Mouse (Mus musculus): ENCODE results near the gene 1600014C10Rik.
A peak's percentile ranks its signal among the peaks of the same experiment; 100 is the strongest.

1600014C10Rik gene

GRCm38 (mm10) chr7:38214473-38215214, 31.6 kb downstream of the 1600014C10Rik start:
- DNase-seq (ENCODE audit: low spot score in 2 of 2), result no peak

DNA sequence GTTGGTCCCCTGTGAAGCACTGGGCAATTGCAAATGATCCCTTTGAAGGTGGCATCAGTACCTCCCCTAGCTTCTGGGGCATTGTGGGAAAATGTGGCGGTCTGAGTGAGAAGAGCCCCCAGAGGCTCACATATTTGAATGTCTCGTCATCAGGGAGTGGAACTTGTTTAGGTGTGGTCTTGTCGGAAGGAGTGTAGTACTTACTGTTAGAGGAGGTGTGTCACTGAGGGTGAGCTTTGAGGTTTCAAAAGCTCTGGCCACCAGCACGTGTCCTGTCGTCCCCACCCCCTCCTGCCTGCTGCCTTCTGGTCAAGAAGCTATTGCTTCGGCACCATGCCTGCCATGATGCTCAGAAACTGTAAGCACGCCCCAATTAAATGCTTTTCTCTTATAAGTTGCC, 32.3 kb downstream of the 1600014C10Rik start:
- DNase-seq (ENCODE audit: low spot score in 2 of 2), result no peak

DNA sequence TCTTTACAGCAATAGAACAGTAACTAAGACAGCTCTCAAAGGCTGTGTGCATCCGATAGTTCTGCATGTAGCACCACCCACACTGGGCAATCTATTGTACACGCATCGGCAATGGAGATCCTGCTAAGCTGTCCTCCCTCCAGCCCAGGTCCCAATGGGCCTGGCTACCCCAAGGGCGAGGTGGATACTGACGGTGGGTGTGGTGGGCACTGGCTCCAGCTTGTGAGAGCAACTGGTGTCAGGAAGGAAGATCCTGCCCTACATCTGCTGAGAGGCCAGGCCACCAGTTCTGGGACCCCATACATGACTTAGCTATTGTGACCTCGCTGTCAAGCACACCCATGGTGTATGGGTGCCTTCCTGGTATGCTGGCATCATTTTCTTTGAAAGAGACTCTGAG, 32.7 kb downstream of the 1600014C10Rik start:
- no peak for DNase-seq (ENCODE audit: low spot score in 2 of 2)

GRCm38 (mm10) chr7:38217417-38218171, 34.6 kb downstream of the 1600014C10Rik start:
- DNase-seq (ENCODE audit: low spot score in 2 of 2), result peak in 1 of 2 experiments; percentile 29

DNA sequence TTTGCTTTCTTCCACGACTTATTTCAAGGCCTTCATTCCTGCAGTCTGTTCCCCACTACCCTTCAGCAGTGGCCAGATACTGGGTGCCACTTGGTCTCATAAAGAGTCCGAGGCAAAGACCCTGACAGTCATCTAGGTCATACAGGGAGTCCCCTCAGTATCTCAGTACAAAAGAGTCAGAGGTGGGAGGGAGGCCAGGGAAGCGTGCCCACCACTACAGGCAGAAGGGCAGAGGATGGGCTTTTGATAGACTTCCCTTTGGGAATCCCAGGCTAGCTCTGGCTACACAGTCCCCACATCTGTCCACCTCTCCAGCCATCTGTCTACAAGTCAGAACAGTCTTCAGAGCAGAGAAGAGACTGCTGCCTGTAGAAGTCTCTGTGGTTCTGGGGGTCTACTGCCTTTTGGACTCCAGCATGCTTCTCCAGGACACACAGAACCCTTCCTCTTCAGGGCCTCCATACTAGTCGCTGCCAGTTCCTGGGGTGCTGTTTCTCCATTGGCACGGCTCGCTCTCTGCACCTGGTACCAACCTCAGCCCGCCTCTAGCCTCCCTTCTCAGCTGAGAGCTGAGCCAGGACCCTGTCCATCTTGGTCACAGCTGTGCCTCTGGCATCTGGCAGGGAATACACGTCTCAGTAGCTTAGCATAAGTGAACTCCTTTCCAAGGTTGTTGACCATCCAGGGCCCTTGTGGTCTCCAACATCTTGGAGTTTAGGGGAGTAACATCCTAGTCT, 35.8 kb downstream of the 1600014C10Rik start:
- no peak for DNase-seq (ENCODE audit: low spot score in 2 of 2)

GRCm38 (mm10) chr7:38219526-38219925, 36.5 kb downstream of the 1600014C10Rik start:
- DNase-seq (ENCODE audit: low spot score in 2 of 2), result no peak

GRCm38 (mm10) chr7:38220866-38221265, 37.8 kb downstream of the 1600014C10Rik start:
- no peak for DNase-seq (ENCODE audit: low spot score in 2 of 2)

- DNase-seq (ENCODE audit: low spot score in 2 of 2), result no peak
Measured at GRCm38 (mm10) chr7:38224577-38225369, 41.8 kb downstream of the 1600014C10Rik start.

- DNase-seq (ENCODE audit: low spot score in 2 of 2), result no peak
Measured at GRCm38 (mm10) chr7:38226226-38226625, 43.2 kb downstream of the 1600014C10Rik start.

DNA sequence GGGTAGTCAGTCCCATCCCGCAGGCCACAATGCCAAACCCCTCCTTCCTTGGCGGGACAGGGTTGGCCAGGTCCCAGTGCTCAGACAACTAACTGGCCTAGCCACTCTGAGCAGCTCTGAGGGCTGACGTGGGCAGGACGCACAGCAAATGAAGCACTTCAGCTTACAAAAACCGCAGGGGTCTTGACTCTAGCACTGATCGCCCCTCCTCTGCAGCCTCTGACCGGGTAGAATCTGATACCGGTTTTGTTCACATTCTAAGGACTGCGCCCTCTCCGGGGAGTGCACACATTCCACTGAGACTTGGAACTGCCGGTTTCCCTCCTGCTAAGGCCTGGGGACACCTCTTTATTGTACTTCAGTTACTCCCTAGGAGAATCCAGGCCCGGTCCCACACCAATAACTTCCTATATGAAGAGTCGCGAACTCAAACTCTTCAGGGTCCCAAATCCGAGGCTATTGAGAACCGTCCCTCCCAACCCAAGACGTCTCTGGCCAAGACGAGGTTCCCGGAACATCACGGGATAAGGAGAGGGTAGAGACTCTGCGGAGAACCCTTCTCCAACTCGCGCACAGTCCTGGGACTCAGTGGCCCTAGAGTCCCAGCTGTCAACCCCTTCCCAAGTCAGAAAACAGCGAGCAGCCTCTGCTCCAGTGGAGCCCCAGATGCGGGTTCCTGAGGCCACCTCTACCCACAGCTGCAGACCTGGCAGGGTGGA, 44.3 kb downstream of the 1600014C10Rik start:
- DNase-seq (ENCODE audit: low spot score in 2 of 2), result no peak

- peak; percentile 32 to 78 for DNase-seq (ENCODE audit: low spot score in 2 of 2)
Measured at GRCm38 (mm10) chr7:38227900-38228298, 44.9 kb downstream of the 1600014C10Rik start, which contains the start of gene Plekhf1. Gene Plekhf1 (minus strand): TSS chr7:38228016.

DNA sequence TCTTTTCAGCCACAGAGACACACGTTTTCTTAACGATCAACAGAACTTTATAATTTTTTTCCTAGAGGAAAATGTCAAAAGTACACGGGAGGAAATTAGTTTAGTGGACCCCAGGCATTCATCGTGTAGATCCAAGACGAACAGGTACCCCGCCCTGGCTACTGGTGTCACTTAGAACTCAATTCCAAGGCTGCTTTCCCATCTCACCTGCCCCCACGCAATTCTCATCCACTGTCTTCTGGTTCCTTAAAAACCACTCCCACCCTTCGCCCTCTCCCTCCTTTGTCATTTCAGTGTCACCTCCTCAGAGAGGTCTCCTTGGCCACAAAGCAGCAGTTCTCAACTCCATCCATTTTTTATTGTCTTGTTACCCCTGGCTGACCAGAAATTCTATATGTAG, 45.3 kb downstream of the 1600014C10Rik start:
- DNase-seq (ENCODE audit: low spot score in 2 of 2), result no peak

GRCm38 (mm10) chr7:38230285-38230684, 47.3 kb downstream of the 1600014C10Rik start:
- DNase-seq (ENCODE audit: low spot score in 2 of 2), result no peak

DNA sequence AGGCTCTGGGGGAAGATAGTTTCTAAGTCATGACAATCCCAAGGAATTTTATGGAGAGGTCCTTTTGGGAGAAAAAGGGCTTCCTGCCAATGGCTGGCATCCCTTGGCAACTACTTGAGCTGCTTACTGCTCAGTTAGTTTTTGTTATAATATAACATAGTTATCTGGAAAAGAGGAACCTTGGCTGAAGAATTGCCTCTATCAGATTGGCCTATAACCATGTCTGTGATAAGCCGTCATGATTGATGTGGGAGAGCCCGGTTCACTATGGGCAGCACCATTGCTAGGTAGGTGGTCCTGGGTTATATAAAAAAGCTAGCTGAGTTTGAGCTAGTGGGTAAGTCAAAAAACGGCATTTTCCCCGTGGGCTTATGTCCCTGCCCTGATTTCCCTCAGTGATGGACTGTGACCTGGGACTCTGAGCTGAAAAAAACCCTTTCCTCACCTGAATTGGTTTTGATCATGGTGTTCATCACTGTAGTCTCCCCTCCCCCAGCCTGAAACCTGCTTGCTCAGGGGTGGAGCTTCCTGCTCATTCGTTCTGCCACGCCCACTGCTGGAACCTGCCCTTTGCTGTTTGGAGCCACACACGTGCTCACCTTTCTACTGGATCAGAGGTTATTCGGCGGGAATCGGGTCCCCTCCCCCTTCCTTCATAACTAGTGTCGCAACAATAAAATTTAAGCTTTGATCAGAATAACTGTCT, 53.5 kb downstream of the 1600014C10Rik start:
- DNase-seq (ENCODE audit: low spot score in 2 of 2), result no peak

DNA sequence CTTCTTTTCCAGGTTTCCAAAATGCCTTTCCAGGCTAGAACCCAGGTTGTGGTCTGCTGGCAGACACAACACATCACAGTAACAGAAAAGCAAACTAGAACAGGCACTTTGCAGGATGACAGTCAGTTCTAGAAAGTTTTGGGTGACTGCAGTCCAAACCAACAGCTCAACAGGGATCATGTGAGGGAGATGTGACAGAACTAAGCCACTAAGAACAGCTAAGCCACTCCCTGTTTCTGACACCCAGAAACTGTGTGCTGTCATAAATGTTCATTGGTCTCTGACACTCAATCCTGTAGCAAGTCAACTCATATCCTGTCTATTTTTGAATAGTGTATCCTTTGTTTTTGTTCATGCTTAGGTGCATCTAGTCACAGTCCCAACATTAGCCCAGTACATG, 54.1 kb downstream of the 1600014C10Rik start:
- no peak for DNase-seq (ENCODE audit: low spot score in 2 of 2)

GRCm38 (mm10) chr7:38242417-38242816, 59.4 kb downstream of the 1600014C10Rik start:
- no peak for DNase-seq (ENCODE audit: low spot score in 2 of 2)

All from spleen, postnatal 10 days (tissue).